Mouse (Mus musculus): ENCODE results near the gene Cldn7.

Cldn7 gene

DNA sequence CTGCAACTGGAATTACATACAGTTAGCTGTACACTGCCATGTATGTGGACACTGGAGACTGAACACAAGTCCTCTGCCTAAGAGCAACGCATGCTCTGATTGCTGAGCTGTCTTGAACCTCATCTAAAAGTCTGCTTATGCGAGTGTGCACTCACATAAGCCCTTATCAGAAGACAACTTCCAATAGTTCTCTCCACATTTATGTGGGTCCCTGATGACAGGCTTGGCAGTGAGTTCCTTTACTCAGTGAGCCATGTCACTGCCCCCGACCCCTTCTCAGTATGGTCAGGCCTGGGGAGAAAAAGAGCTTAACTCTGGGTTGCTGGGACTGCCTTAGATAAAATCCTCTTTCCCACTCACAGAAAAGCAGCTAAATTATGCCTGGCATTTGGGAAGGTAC lies 52.1 kb downstream of the Cldn7 start, which contains the start of gene Dlg4:
Gene Dlg4, plus strand, starts transcription at position 274 of the 400 bp plus-strand sequence.
- DNase-seq, result no peak

DNA sequence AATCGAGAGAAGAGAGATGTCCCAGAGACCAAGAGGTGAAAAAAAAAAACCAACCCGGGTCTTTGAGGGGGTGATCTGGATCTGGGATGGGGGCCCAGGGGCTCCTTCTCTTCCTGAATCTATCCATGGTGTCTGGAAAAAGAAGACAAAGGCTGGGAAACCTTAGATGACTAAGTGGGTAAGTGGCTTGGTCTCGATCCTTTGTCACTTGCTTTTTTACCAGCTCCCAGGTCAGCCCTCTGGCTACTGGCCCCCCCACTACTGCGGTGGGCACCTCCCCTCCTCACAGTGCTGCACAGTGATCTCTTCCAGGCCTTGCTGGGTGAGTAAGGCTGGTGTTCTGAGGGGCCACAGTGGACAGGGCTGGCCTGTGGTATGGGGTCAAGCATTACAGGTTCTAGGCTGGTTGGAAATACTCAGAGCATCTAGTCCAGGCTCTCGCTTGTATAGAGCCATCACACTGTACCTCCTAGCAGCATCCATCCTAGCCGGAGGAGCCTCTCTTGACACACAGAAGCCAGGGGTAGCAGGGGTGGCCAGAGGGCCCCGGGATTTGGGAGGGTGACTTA lies 52.7 kb downstream of the Cldn7 start:
- DNase-seq, result no peak
